Mouse (Mus musculus) bone marrow, adult 2 months (tissue): ENCODE measurements around the gene Shisal2a.

ENCODE experiments used
- CTCF ChIP-seq: fragments of 200-500 bp; IDR thresholded peaks from 2 replicates; pipeline ENCODE4 v1.5.1; 2011; ENCODE audit warnings: low read length, control low read depth; ENCODE audit not compliant: control insufficient read depth, insufficient read depth
- POLR2A ChIP-seq: fragments of 200-500 bp; IDR thresholded peaks from 2 replicates; pipeline ENCODE4 v1.6.1; 2011; ENCODE audit warnings: low read depth, mild to moderate bottlenecking, control low read depth, low read length, borderline replicate concordance; ENCODE audit not compliant: control insufficient read depth

DNA sequence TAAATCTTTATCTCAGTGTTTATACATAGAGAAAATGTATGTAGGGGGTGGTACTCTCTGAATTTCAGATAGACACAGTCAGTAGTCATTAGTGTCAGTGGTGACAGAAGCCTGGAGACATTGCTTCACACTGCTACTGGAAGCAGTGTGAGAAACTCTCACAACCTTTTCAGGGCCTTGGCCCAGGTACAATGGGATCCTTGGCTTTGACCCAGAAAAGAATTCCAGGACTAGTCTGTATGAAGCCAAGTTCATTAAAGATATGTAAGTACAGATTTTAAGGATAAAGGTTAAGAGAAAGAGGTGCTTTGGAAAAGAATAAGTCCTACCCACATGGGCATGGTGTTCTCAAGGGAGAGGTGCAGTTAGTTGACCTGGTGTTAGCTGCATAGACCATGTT, 11.1 kb upstream of the Shisal2a start:
- TF ChIP-seq CTCF = no peak
- TF ChIP-seq POLR2A = no peak
